In the genomic region with DNA sequence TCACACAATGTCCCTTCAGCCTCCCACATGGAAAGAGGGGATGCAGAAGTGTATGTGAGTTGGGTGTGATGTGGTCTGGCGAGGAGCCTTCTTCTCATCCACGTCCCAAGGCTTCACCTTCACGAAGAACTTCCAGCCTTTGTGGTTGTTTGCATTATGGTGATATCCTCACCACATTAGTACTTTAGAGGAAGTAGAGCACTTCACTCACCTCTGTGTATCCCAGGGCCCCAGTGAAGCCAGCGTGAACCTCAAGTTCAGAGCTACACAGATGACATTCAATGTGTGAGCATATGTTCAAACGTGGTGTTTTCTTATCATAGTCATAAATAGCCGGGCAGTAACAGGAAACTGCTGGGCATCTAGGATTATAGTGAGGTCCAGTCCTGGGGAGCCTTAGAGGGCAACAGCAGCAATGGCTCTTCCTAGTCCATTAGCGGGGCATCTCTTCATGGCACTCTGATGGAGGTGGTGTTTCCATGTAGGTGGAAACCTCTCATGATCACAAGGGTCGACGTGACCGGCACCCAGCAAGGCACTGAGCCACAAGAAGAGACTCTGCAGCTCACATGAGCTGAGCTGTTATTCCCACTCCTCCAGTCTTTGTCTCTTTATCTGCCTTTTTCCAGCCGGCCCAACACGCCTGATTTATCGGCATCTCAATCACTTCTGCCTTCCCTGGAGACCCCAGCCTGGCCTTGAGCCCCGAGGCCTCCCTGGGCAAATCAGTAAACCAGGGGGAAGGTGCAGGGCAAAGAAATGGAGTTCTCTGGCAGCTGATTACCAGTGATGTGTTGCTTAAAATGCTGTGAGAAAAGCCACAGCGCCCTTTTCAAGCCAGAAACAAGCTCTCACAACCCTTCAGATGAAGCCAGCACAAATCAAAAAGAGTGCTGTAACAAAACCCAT, we compare ENCODE assay signal across 16 mouse cellular contexts.
DNase-seq lines count a peak whose midpoint lies in the region; ATAC-seq lines count a peak whose summit lies in the region.
"Had no signal": no experiment of that assay in that cellular context is flagged by ENCODE, and none has a peak within 500 bp of the region (broad histone marks: within the 10 kb centered on the region; RNA-seq: fewer than 3 reads in every experiment).

No protein-coding gene starts in this region.

- 53% methylated on average over 15 of the region's 15 CpGs for WGBS in heart, embryonic 12.5 days

- H3K9me3 ChIP-seq in heart, embryonic 12.5 days (replicated peaks), result no peaks in the 10 kb centered on the region
- H3K9me3 ChIP-seq: limb, embryonic 10.5 days; liver, embryonic 15.5 days had no signal

- no peak overlapping the region for H3K4me3 ChIP-seq in heart, embryonic 12.5 days
- H3K4me3 ChIP-seq: limb, embryonic 10.5 days; liver, embryonic 15.5 days had no signal

- peak overlapping the region; percentile 75 for H3K27ac ChIP-seq in heart, embryonic 12.5 days (ENCODE audit: poor library complexity, severe bottlenecking)
- H3K27ac ChIP-seq: limb, embryonic 10.5 days; liver, embryonic 15.5 days had no signal

- DNase-seq in heart, postnatal 4 days, result no peak
- DNase-seq in thymus, postnatal 0 days (ENCODE audit: low spot score), result peak; percentile 46
- DNase-seq in thymus, postnatal 25 days, result no peak
- no peak for DNase-seq in spleen, postnatal 36 days (ENCODE audit: low spot score in 2 of 2)
- no peak for DNase-seq in natural killer cell, adult 2 months (ENCODE audit: low spot score in 2 of 2)
- DNase-seq in cerebellum, adult 9-11 months, result no peak
- DNase-seq: cerebellum, adult 2 months; gastrocnemius, postnatal 10 days; kidney, postnatal 25 days; lung, postnatal 36 days; thymus, postnatal 4 days had no signal

- no peaks in the 10 kb centered on the region for H3K36me3 ChIP-seq in heart, embryonic 12.5 days
- H3K36me3 ChIP-seq: limb, embryonic 10.5 days; liver, embryonic 15.5 days had no signal

- H3K4me2 ChIP-seq in heart, embryonic 12.5 days, result no peak overlapping the region
- H3K4me2 ChIP-seq: liver, embryonic 15.5 days had no signal

- no peak overlapping the region for H3K9ac ChIP-seq in heart, embryonic 12.5 days
- H3K9ac ChIP-seq: liver, embryonic 15.5 days had no signal

- H3K27me3 ChIP-seq in heart, embryonic 12.5 days (replicated peaks), result no peaks in the 10 kb centered on the region
- H3K27me3 ChIP-seq: liver, embryonic 15.5 days had no signal

- H3K4me1 ChIP-seq in heart, embryonic 12.5 days (replicated peaks), result peaks cover 84% of the 10 kb centered on the region

- no peak for ATAC-seq in heart, embryonic 12.5 days (ENCODE audit: insufficient number of reproducible peaks, low FRiP score)
- ATAC-seq in megakaryocyte, adult 5-6 weeks (ENCODE audit: poor library complexity, severe bottlenecking), result peak; percentile 23; the same call in 1 of the 2 replicates
- ATAC-seq: intestine, postnatal 0 days had no signal
